Mouse (Mus musculus) ES-Bruce4 (cell line): ENCODE data around the gene Agtpbp1. TPM values are rescaled to one million over a fixed set of nuclear protein-coding genes. Genes with fewer than 3 reads are reported as not detected.
A peak's percentile ranks its signal among the peaks of the same experiment; 100 is the strongest.

Source experiments
- H3K27ac ChIP-seq: 2 replicates; pipeline ENCODE4 v1.5.1; 2012; ENCODE audit warnings: low read length, inconsistent platforms; ENCODE audit not compliant: insufficient read depth
- H3K27me3 ChIP-seq: 2 replicates; pipeline ENCODE4 v1.6.1; 2012; ENCODE audit warnings: mild to moderate bottlenecking, low read length, inconsistent platforms; ENCODE audit not compliant: control insufficient read depth, poor library complexity, insufficient read depth, severe bottlenecking
- H3K36me3 ChIP-seq: 2 replicates; pipeline ENCODE4 v1.6.1; 2012; ENCODE audit warnings: inconsistent platforms, mild to moderate bottlenecking, low read length, moderate library complexity; ENCODE audit not compliant: control insufficient read depth, poor library complexity, insufficient read depth, severe bottlenecking
- H3K4me1 ChIP-seq: one replicate; pipeline ENCODE4 v1.8.1; 2011; ENCODE audit warnings: low read length; ENCODE audit not compliant: control insufficient read depth, insufficient read depth
- H3K4me3 ChIP-seq: 2 replicates; pipeline ENCODE4 v1.5.1; 2011; ENCODE audit warnings: low read depth, mild to moderate bottlenecking, low read length
- H3K9ac ChIP-seq: 2 replicates; pipeline ENCODE4 v1.6.1; 2012; ENCODE audit warnings: low read depth, mild to moderate bottlenecking, inconsistent platforms; ENCODE audit not compliant: poor library complexity, severe bottlenecking
- H3K9me3 ChIP-seq: replicated peaks from 2 replicates; pipeline ENCODE4 v1.6.1; 2012; ENCODE audit warnings: mild to moderate bottlenecking, low read length, inconsistent platforms; ENCODE audit not compliant: control insufficient read depth, poor library complexity, insufficient read depth, severe bottlenecking
- CTCF ChIP-seq: IDR thresholded peaks from one replicate; pipeline ENCODE4 v1.8.1; 2011; ENCODE audit warnings: low read depth, low read length
- EP300 ChIP-seq: IDR thresholded peaks from 2 replicates; pipeline ENCODE4 v1.6.1; 2011; ENCODE audit warnings: low read depth, low read length; ENCODE audit not compliant: insufficient read depth
- POLR2A ChIP-seq: IDR thresholded peaks from one replicate; pipeline ENCODE4 v1.8.1; 2011; ENCODE audit warnings: low read length; ENCODE audit not compliant: insufficient read depth
- polyA plus RNA-seq: library from polyadenylated mRNA; stranded (reverse); fragments of >200 nt; gene quantifications from 2 replicates; pipeline ENCODE4 v1.2.4, GENCODE M21; 2011; ENCODE audit warnings: low read depth; ENCODE audit not compliant: missing spikeins, insufficient read depth, insufficient read length

Gene Agtpbp1
- polyA plus RNA-seq, 1 experiment = 27.9 TPM

GRCm38 (mm10) chr13:59508584-59508983, 76.4 kb downstream of the Agtpbp1 start:
- Histone ChIP-seq H3K27ac (no peak overlapping the region), H3K4me1 (no peaks in the 10 kb centered on the region)
- no peak for TF ChIP-seq EP300
- no peak for TF ChIP-seq CTCF

GRCm38 (mm10) chr13:59506450-59506849, 78.6 kb downstream of the Agtpbp1 start:
- Histone ChIP-seq H3K9ac (no peak overlapping the region), H3K4me3 (no peak overlapping the region)
- TF ChIP-seq CTCF = no peak
- no peak for TF ChIP-seq EP300
- TF ChIP-seq POLR2A = no peak

More at GRCm38 (mm10) chr13:59508584-59508983, 76.4 kb downstream of the Agtpbp1 start:
- Histone ChIP-seq H3K4me3 (no peak overlapping the region), H3K9me3 (no peaks in the 10 kb centered on the region), H3K27me3 (no peaks in the 10 kb centered on the region), H3K36me3 (no peaks in the 10 kb centered on the region), H3K9ac (no peak overlapping the region)

GRCm38 (mm10) chr13:59505867-59506266, 79.2 kb downstream of the Agtpbp1 start:
- no peaks in the 10 kb centered on the region for H3K36me3 ChIP-seq
- H3K9me3 ChIP-seq = no peaks in the 10 kb centered on the region
- no peak overlapping the region for H3K4me3 ChIP-seq
- no peak overlapping the region for H3K27ac ChIP-seq
- no peaks in the 10 kb centered on the region for H3K4me1 ChIP-seq
- H3K9ac ChIP-seq = no peak overlapping the region
- TF ChIP-seq POLR2A (no peak), CTCF (no peak), EP300 (no peak)
- H3K27me3 ChIP-seq = no peaks in the 10 kb centered on the region

More at GRCm38 (mm10) chr13:59506450-59506849, 78.6 kb downstream of the Agtpbp1 start:
- H3K4me1 ChIP-seq = no peaks in the 10 kb centered on the region
- H3K9me3 ChIP-seq = no peaks in the 10 kb centered on the region
- no peak overlapping the region for H3K27ac ChIP-seq
- no peaks in the 10 kb centered on the region for H3K36me3 ChIP-seq
- H3K27me3 ChIP-seq = no peaks in the 10 kb centered on the region

GRCm38 (mm10) chr13:59503581-59503980, 81.4 kb downstream of the Agtpbp1 start:
- Histone ChIP-seq H3K4me1 (no peaks in the 10 kb centered on the region), H3K4me3 (no peak overlapping the region), H3K9ac (no peak overlapping the region), H3K27ac (no peak overlapping the region), H3K9me3 (no peaks in the 10 kb centered on the region), H3K27me3 (no peaks in the 10 kb centered on the region), H3K36me3 (no peaks in the 10 kb centered on the region)
- TF ChIP-seq EP300 (0 out of 2 replicates have a peak, but pooled peaks have one; percentile 38), CTCF (no peak), POLR2A (no peak)

- Histone ChIP-seq H3K4me3 (no peak overlapping the region), H3K9me3 (no peaks in the 10 kb centered on the region), H3K4me1 (no peaks in the 10 kb centered on the region), H3K27ac (no peak overlapping the region), H3K36me3 (0 out of 2 replicates have a peak, but pooled peaks cover 2% of the 10 kb centered on the region), H3K27me3 (no peaks in the 10 kb centered on the region), H3K9ac (no peak overlapping the region)
- TF ChIP-seq CTCF = no peak
- no peak for TF ChIP-seq POLR2A
- no peak for TF ChIP-seq EP300
These were observed 85.2 kb downstream of the Agtpbp1 start for GRCm38 (mm10) chr13:59499831-59500230.

- H3K4me1 ChIP-seq = no peaks in the 10 kb centered on the region
- H3K36me3 ChIP-seq = 0 out of 2 replicates have a peak, but pooled peaks cover 2% of the 10 kb centered on the region
- H3K9ac ChIP-seq = no peak overlapping the region
- H3K27me3 ChIP-seq = no peaks in the 10 kb centered on the region
- H3K9me3 ChIP-seq = no peaks in the 10 kb centered on the region
- H3K27ac ChIP-seq = no peak overlapping the region
- H3K4me3 ChIP-seq = no peak overlapping the region
- TF ChIP-seq EP300 (no peak), POLR2A (no peak), CTCF (no peak)
These were observed 85.7 kb downstream of the Agtpbp1 start for GRCm38 (mm10) chr13:59499374-59499773.
